Mouse (Mus musculus) C2C12 (cell line): ENCODE data around the gene Cdyl.

Experiments
- CTCF ChIP-seq: IDR thresholded peaks from one replicate; pipeline ENCODE4 v1.5.1; 2011; ENCODE audit not compliant: control insufficient read depth, insufficient read depth, insufficient read length
- MAX ChIP-seq: IDR thresholded peaks from one replicate; pipeline ENCODE4 v1.6.1; 2011; ENCODE audit warnings: mild to moderate bottlenecking, control low read depth
- MYOD1 ChIP-seq: IDR thresholded peaks from one replicate; pipeline ENCODE4 v1.6.1; 2011; ENCODE audit warnings: low read depth; ENCODE audit not compliant: control insufficient read depth, insufficient read length

DNA sequence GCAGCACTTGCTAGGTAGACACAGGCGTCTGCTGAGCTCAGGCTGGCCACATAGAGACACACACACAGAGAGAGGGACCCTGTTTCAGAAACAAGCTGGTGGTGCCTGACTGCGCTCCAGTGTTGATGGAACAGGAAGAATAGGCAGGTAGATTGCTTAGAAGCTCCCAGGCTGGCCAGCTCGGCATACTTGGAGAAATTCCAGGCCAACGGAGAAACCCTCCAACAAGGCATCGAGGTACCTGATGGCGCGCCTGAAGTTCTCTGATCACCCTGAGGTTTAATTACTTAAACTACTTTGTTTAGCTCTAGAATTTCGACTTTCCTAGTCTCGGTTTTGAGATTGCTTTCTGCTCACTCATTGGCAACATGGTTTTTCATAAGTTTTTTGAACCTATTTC, 110.8 kb downstream of the Cdyl start:
- TF ChIP-seq CTCF (no peak), MAX (no peak), MYOD1 (no peak)
